In the genomic region with DNA sequence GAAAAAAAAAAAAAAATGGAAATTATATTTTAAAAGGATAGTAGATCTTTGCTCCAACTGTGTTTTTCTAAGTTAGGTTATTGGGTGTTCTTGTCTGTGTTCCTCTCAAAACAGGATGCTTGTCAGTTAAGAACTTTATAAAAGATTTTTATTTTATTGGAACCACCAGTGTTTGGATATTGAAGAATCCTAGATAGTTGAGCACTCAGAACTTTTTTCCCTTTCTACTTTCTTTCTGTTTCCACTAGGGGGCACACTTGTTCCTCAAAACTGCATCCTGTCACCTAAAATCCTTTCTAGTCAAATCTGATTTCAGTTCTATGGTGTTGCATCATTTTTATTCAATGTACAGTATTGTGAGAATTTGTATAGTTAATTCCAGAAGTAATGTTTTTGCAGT, we compare ENCODE assay signal across 9 mouse cellular contexts. TPM values are rescaled to one million over a fixed set of nuclear protein-coding genes. Genes with fewer than 3 reads are reported as not detected.
DNase-seq lines count a peak whose midpoint lies in the region; ATAC-seq and TF ChIP-seq lines count a peak whose summit lies in the region.
"Had no signal": no experiment of that assay in that cellular context is flagged by ENCODE, and none has a peak within 500 bp of the region (broad histone marks: within the 10 kb centered on the region; RNA-seq: fewer than 3 reads in every experiment).

No protein-coding gene starts in this region.

- no peak overlapping the region for H3K4me3 ChIP-seq in hindbrain, postnatal 0 days (ENCODE audit: low read length)
- no peak overlapping the region for H3K4me3 ChIP-seq in hindbrain, embryonic 13.5 days

- no peak overlapping the region for H3K9ac ChIP-seq in hindbrain, postnatal 0 days (replicated peaks; ENCODE audit: low read length)
- no peak overlapping the region for H3K9ac ChIP-seq in hindbrain, embryonic 13.5 days

- no peaks in the 10 kb centered on the region for H3K27me3 ChIP-seq in hindbrain, postnatal 0 days (ENCODE audit: insufficient read depth, low read length)
- no peaks in the 10 kb centered on the region for H3K27me3 ChIP-seq in hindbrain, embryonic 13.5 days

- TF ChIP-seq CTCF in hindbrain, postnatal 0 days (IDR thresholded peaks at IDR 0.05; ENCODE audit: low read depth): peak; percentile 66

- no peak for ATAC-seq in hindbrain, postnatal 0 days
- ATAC-seq in hindbrain, embryonic 13.5 days (ENCODE audit: low FRiP score): no peak
- ATAC-seq in inflammation-experienced regulatory T-cells, adult 6 months: no peak

- H3K4me1 ChIP-seq in hindbrain, postnatal 0 days (ENCODE audit: insufficient read depth, low read length): no peaks in the 10 kb centered on the region
- no peaks in the 10 kb centered on the region for H3K4me1 ChIP-seq in hindbrain, embryonic 13.5 days (replicated peaks)

- peaks cover 14% of the 10 kb centered on the region; the same call in 1 of the 2 replicates for H3K36me3 ChIP-seq in hindbrain, postnatal 0 days (ENCODE audit: insufficient read depth, low read length)
- H3K36me3 ChIP-seq in hindbrain, embryonic 13.5 days: peaks cover 34% of the 10 kb centered on the region

- H3K4me2 ChIP-seq in hindbrain, postnatal 0 days (ENCODE audit: low read depth, low read length): no peak overlapping the region
- H3K4me2 ChIP-seq in hindbrain, embryonic 13.5 days: no peak overlapping the region

- no peak overlapping the region for H3K27ac ChIP-seq in hindbrain, postnatal 0 days
- H3K27ac ChIP-seq in hindbrain, embryonic 13.5 days: no peak overlapping the region

- no peaks in the 10 kb centered on the region for H3K9me3 ChIP-seq in hindbrain, postnatal 0 days (ENCODE audit: low read length)
- no peaks in the 10 kb centered on the region for H3K9me3 ChIP-seq in hindbrain, embryonic 13.5 days

- peak; percentile 64 for DNase-seq in hindbrain, postnatal 0 days (ENCODE audit: low spot score)
- DNase-seq in A20 (ENCODE audit: low read depth, low spot score) (peak; percentile 40), NIH3T3 (ENCODE audit: low read depth) (peak; percentile 82)
- peak; percentile 27 for DNase-seq in forelimb bud, embryonic 11.5 days (ENCODE audit: low read depth, low spot score)
- no peak for DNase-seq in urinary bladder, postnatal 4 days (ENCODE audit: low spot score in 2 of 2)
- DNase-seq in right cerebral cortex, adult 2 months (ENCODE audit: low spot score in 2 of 2): no peak
- DNase-seq: adrenal gland, postnatal 36 days had no signal

RNA-seq across cellular contexts. Expression of a gene that starts 51.5 kb away (rescaled TPM):
- 21.4 and 28.5 TPM in 2 replicates for total RNA-seq in hindbrain, postnatal 0 days (2014; rRNA removed)
- 3.7 and 4.2 TPM in 2 replicates for polyA plus RNA-seq in hindbrain, postnatal 0 days (2015; fragmentation: Nextera tagmentation; extraction: Ambion mirVana)
- 5.3 and 5.5 TPM in 2 replicates for polyA plus RNA-seq in hindbrain, embryonic 13.5 days (2015; fragmentation: Nextera tagmentation; extraction: Ambion mirVana)
- not detected for polyA plus RNA-seq in inflammation-experienced regulatory T-cells, adult 6 months (2017; shearing (Covaris generic))

Comparison
In these comparisons a context has a peak if more than half of its experiments do, and no peak if none do; other contexts are left out.
1. DNase-seq: peak in hindbrain, postnatal 0 days (single experiment), A20 (single experiment), NIH3T3 (single experiment) and forelimb bud, embryonic 11.5 days (single experiment); none in urinary bladder, postnatal 4 days (0 of 2) and right cerebral cortex, adult 2 months (0 of 2).